ENCODE assay signal across 20 mouse cellular contexts in the genomic region with DNA sequence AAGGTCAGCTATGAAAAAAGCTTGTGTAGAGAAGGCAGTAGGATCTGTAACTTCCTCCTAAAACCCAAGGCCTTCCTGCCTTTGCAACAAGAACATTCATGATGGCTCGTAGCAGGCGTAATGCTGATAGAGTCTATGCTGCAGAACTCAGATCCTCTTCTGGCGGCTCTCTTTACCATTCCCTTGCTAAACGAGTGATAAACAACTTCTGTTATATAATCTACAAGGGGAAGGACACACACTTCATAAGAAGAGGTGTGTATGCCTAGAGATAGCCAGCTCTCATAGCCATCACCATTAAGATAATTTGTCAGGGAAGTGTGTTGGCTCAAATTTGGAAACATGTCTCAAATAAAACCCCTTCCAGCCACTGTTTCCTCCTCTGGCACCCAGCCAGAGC.
"Had no signal": no experiment of that assay in that cellular context is flagged by ENCODE, and none has a peak within 500 bp of the region (broad histone marks: within the 10 kb centered on the region; RNA-seq: fewer than 3 reads in every experiment).

No protein-coding gene starts in this region.

- H3K4me1 ChIP-seq: intestine, embryonic 15.5 days; kidney, embryonic 15.5 days; limb, embryonic 10.5 days; limb, embryonic 13.5 days; liver, embryonic 13.5 days; midbrain, embryonic 10.5 days; midbrain, embryonic 13.5 days; neural tube, embryonic 13.5 days had no signal

- H3K27ac ChIP-seq: intestine, embryonic 15.5 days; kidney, embryonic 15.5 days; left cerebral cortex, adult 2 months; limb, embryonic 10.5 days; limb, embryonic 13.5 days; liver, embryonic 13.5 days; midbrain, embryonic 10.5 days; midbrain, embryonic 13.5 days; neural tube, embryonic 13.5 days had no signal

- H3K4me3 ChIP-seq: intestine, embryonic 15.5 days; kidney, embryonic 15.5 days; left cerebral cortex, adult 2 months; limb, embryonic 10.5 days; limb, embryonic 13.5 days; liver, embryonic 13.5 days; midbrain, embryonic 10.5 days; midbrain, embryonic 13.5 days; myocyte; neural tube, embryonic 13.5 days had no signal

- H3K4me2 ChIP-seq: intestine, embryonic 15.5 days; kidney, embryonic 15.5 days; limb, embryonic 13.5 days; liver, embryonic 13.5 days; midbrain, embryonic 13.5 days; neural tube, embryonic 13.5 days had no signal

- H3K9ac ChIP-seq: intestine, embryonic 15.5 days; kidney, embryonic 15.5 days; limb, embryonic 13.5 days; liver, embryonic 13.5 days; midbrain, embryonic 13.5 days; neural tube, embryonic 13.5 days had no signal

- ATAC-seq: intestine, embryonic 15.5 days; midbrain, embryonic 13.5 days; midbrain, embryonic 16.5 days had no signal

- H3K9me3 ChIP-seq: intestine, embryonic 15.5 days; kidney, embryonic 15.5 days; limb, embryonic 10.5 days; limb, embryonic 13.5 days; liver, embryonic 13.5 days; midbrain, embryonic 10.5 days; midbrain, embryonic 13.5 days; neural tube, embryonic 13.5 days had no signal

- DNase-seq: kidney, adult 11 months; kidney, adult 8-10 months; kidney, postnatal 10 days; kidney, postnatal 36 days; layer of hippocampus, postnatal 36 days; liver, embryonic 13.5 days; lung, postnatal 14 days; lung, postnatal 4 days; thymus, adult 18-20 months; thymus, postnatal 36 days had no signal

- H3K27me3 ChIP-seq: intestine, embryonic 15.5 days; kidney, embryonic 15.5 days; limb, embryonic 13.5 days; liver, embryonic 13.5 days; midbrain, embryonic 13.5 days; neural tube, embryonic 13.5 days had no signal

- H3K36me3 ChIP-seq: intestine, embryonic 15.5 days; kidney, embryonic 15.5 days; limb, embryonic 10.5 days; limb, embryonic 13.5 days; liver, embryonic 13.5 days; midbrain, embryonic 10.5 days; midbrain, embryonic 13.5 days; neural tube, embryonic 13.5 days had no signal
